Mouse (Mus musculus) brain, adult 2 months (tissue): ENCODE data around the gene Trmt1.

Source experiments
- DNase-seq: peaks from one replicate; pipeline ENCODE4 v3.0.0; 2011; ENCODE audit warnings: low read depth, low spot score

Gene Trmt1

DNA sequence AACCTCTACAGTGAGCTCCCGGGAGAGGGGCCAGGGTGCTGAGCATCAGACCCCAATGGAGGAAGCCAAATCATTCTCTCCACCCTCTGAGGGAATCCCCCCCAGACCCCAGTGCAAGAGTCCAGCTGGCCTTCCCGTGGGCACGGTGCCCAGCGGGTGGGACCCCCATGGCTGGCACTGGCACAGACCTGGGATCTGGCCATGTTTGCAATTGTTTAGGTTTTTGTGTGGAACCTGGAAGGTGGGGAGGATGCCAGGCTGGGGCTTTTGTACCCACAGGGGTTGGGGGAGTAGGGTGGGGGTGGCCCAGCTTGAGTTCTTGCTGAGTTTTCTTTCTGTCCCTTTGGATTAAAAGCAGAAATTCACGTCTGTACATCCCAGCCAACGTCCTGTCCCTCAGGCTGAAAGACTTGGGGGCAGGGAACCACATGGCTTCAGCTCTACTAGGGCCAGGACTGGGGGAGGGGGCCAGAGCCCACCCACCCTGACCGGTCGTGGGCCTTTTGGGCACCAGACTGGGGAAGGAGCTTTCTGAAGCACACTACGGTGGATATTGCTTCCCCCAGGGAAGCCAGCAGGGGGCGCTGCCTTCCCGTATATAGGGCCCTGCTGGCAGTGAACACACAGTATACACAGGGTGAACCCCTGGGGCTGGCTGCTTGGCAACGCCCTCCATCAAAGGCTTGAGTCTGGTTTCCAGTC lies 22.8 kb downstream of the Trmt1 start:
- DNase-seq = peak; percentile 91

DNA sequence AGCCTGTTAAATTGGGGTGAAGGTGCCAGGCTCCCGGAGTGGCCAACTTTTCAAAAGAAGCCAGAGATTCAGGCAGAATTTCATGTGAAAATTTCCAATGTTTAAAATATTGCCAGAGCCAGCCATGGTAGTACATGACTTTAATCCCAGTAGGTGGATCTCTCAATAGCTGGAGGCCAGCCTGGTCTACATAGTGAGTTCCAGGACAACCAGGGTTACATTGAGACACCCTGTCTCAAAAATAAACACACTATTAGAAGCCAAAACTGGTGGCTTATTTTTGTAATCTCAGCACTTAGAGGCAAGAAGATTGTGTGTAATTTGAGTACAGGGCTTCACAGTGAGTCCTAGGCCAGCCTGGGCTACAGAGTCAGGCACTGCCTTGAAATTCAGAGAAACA lies 23.8 kb downstream of the Trmt1 start:
- no peak for DNase-seq

DNA sequence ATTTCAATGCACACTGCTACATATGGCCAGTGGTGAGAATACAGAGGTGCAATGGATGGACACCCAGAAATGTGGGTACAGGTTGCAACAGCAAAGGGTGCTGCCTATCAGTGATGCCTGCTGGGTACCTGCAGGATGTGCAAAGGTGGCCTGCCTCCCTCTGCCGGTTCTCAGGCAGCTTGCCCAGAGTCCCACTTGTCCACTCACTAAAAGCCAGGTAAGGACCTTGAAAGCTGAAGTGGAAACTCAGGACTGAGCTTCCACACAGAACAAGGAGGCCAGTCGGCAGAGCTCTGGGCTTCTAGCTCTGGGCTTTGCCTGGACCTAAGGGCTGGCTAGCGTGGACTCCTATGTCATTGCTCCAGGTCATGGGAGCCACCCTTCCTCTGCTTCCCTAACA lies 25.2 kb downstream of the Trmt1 start:
- DNase-seq = no peak

DNA sequence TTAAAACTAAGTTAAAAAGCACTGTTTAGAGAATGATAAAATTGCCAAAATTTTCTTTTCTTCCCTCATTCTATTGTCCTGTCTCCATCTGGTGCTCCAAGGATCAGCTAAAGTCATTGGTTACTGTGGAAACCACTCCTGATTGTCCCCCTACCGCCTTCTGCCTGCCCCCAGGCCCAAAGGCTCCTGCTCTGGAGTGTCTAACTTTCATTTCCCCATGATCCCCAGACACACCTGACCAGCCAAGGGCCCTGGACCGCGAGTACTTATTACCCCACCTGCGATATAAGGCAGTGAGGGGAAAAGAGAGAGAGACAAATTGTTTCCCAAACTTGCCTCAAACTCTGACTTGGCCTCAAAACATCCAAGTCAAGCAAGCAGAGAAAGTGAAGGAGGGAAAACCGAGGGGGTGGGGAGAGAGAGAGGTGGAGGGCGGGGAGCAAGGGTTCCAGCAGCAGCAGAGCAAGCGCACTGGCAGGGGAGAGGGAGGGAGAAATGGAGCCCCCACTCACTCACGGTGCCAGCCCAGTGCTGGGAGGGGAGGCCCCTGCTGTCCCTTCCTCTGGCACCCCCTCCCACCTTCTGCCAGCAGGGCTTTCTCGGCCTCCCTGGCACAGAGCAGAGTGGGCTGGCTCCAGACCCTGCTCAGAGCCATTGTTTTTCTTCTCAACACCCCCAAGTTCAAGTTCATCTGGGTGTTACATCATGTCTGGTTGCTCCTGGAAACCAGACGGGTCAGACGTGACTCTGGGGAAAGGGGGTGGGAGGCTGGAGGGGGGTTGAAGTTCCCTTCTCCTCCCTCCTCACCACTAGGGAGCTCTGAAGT lies 26.0 kb downstream of the Trmt1 start:
- DNase-seq = peak; percentile 71

DNA sequence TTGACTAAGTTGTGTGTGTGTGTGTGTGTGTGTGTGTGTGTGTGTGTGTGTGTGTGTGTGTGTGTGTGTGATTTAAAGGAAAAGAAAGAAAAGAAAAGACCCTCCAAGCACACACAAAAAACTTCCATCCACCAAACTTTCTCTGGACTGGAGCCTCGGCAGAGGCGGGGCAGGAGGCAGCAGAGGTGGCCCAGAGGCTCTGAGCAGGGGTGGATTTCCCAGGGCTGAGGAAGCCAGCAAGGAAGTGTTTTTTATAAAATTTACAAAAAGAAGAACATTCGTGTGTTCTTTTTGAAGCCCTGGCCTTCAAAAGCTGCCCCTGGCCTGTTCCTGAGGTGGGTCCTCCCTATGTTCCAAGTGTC lies 26.6 kb downstream of the Trmt1 start:
- no peak for DNase-seq

DNA sequence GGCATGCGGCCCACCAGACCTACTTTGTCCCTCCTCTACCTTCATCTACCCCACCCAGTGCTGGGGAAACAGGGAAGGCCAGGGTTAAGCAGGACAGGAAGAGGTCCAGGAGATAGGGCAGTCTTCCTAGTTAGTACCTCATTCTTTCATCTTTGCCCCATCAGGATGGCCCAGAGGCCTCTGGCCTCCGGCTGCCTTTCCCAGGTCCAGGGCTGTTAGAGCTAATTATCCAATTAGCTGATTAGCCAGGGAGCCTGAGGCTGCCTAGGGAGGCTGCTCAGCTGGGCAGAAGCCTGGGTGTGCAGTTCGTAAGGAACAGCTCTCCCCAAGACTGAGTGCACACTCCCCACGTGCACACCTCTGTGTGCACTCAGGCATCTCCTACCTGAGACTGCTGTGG lies 27.3 kb downstream of the Trmt1 start:
- DNase-seq = no peak

DNA sequence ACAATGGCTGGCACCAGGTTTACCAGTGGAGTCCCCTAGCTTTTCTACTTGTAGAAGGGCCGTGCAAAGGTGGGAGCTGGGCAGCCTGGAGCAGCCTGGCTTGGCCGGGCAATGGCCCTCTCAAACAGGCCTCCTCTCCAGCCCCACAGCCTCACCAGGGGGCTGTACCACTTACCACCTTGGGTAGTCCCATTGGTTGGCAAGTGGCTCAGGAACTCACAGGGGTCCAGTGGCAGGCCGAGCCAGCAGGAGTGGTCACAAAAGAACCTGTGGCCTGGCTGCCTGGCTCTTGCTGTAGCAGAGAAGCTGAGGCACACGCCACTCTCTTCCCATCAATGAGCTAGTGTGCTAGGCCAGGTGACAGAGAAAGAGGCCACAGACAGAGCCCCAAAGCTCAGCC lies 28.1 kb downstream of the Trmt1 start:
- DNase-seq = no peak

DNA sequence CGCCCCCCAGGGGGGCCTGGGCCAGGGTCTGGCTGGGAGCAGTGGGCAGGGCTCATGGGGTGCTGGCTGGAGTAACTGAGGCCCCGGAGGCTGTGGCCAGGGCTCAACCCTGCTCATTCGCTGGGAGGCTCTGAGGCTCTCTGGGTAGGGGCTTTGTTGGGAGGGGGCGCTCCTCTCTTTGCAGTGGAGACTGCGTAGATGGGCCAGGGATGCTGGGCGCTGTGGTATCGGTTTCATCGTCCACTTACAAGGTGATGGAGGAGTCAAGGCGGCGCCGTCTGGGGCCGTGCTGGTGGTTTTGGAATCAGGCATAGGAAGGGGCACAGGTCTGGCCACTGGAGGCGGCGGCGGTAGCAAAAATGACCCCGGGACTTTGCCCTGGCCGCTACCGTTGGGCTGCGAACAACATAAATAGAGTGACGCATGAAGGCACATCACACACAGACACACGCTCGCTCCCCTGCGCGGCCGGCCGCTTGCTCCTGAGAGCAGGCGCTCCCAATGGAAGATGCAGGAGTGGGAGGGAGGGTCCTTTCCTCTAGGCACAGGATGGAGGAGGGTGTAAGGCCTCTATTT lies 29.9 kb downstream of the Trmt1 start:
- no peak for DNase-seq

DNA sequence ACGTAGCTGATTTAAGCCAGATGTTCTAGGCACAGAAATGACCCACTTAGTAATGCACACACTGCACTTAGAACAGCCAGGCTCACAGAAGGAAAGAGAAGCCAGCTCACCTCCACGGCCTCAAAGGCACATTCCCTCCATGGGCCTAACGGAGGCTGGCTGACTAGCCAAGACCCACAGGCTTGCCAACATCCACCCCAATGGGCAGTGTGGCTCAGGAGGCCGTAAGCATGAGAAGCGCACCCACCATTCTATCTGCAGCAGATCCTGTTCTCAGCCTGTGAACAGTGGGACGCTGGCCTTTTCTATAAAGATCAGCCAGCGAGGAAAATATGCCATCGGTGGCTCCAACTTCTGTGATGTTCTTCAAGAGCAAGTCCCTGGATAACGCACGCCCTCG lies 30.7 kb downstream of the Trmt1 start:
- DNase-seq = no peak

DNA sequence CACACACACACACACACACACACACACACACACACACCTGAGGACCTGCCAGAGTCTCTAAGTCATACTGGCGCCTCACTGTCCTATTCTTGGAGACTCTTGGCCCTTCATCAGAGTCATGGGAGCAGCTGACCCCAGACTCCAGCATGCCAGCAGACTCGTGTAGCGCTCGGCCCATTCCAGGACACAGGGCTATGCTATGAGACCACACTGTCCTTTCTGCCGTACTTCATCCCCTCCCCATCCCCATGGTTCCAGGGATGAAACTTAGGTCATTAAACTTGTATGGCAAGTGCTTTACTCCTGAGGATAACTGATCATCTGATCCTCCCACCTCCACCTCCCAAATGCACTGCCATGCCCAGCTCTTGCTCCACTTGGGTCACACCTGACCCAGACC lies 32.4 kb downstream of the Trmt1 start:
- no peak for DNase-seq

DNA sequence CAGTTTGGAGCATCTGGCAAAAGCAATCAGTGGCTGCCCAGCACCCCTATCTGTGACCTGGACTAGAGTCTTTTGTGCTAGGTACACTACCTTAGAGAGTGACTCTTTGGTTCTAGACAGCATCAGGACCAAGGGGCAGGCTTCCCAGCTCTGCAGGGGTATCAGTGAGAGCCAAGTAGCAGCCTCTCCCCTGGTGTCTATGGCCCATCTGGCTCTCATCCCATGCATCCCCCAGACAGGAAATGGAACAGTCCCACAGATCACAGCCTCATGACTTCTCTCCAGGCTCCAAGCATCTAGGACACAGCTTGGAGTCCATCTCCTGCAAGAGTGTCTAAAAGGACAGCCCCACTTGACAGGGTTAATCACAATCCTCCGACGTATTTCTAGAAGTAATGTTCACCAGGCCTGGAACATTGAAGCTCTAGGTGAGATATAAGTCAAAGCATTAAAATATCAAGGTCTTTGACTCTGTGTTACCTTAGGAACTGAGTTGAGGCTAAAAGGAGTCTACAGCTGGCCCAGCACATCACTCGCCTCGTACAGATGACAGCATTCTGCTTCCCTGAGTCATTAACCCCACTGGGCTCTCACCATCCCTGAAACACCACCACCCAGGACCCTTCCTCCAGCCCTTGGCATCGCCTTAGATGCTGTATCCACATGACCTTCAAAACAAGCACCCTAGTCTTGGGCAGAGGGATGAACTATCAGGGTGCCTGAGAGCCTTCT lies 33.0 kb downstream of the Trmt1 start:
- peak; percentile 67 for DNase-seq

DNA sequence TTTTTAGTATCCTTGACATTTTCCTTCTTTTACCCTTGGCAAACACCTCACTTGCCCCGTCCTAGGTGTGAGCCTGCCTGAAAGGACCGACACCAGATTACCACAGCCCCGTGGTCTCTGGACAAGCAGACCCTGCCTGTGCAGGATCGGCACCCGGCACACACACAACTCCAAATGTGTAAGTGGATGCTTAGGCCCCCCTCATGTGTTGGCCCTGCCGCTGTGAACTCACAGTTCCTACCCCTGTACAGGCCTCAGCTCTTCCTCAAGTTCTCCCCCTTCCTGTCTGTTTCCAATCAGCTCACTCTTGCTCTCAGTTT lies 36.4 kb downstream of the Trmt1 start:
- DNase-seq = no peak

DNA sequence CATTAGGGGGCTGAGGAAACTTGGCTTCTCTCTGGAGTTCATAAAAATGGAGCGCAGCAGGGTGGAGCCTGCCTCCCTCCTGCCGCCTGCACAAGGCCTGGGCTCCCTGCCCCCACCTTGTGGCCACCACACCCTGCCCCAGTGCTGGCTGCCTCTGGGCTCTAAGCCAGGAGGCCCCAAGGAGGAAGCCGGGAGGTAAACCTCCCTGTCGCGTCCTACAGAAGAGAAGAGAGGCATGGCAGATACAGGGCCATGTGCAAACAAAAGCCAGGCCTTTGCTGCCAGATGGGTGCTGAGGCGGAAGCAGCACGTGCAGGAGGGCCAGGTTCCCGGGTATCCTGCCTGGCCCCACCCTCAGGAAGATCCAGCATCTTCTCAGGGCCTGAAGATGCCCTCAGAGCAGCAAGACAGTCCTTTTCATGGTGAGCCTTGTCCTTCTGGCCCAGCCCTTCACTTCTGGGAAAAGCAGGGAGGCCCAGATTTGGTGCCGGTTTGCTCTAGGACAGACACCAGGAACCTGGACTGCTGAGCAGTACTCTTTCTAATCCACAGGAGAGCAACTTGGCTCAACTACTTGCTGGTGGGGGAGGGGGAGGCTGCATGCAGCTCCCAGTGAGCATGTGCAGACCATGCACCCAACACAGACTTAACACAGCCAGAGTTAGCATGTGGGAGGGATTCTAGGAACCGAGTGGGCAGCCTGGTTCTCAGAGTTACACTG lies 36.9 kb downstream of the Trmt1 start, which contains the start of gene G430095P16Rik:
TSS of gene G430095P16Rik (plus strand) at position 158 of the 721 bp plus-strand sequence.
- DNase-seq = peak; percentile 79

DNA sequence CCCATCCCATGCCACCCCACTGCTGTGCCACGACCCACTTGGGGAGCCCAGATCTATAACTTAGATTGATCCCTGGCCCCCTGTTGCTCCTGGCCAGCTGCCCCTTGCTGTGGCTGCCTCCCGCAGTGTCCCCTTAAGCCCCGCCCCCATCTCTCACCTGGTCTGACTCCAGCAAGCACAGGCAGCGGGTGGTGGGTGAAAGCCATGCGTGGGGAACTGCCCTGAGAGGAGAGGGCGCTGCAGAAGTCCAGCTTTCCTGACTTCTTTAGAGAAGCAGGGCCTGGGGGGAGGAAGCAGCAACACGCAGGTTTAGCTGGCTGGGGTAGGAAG lies 37.4 kb downstream of the Trmt1 start:
- DNase-seq = no peak

DNA sequence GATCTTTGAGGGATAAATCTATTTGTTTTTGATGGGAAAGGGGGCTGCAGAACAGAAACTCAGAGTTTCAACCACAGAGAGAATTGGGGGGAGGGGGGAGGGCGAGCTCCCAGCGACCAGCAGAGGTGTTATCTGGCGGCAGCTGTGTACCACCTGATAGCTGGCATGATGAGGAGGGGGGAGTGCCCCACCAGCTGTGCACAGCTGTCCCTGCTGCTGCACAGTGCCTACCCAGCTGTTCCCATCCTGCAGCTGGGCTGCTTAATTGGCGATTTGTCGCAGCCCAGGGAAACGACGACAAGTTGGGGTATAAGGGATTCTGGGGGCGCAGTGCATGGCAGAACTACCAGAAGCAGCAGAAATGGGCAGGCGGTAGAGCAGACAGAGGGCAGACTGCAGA lies 38.6 kb downstream of the Trmt1 start:
- DNase-seq = no peak

DNA sequence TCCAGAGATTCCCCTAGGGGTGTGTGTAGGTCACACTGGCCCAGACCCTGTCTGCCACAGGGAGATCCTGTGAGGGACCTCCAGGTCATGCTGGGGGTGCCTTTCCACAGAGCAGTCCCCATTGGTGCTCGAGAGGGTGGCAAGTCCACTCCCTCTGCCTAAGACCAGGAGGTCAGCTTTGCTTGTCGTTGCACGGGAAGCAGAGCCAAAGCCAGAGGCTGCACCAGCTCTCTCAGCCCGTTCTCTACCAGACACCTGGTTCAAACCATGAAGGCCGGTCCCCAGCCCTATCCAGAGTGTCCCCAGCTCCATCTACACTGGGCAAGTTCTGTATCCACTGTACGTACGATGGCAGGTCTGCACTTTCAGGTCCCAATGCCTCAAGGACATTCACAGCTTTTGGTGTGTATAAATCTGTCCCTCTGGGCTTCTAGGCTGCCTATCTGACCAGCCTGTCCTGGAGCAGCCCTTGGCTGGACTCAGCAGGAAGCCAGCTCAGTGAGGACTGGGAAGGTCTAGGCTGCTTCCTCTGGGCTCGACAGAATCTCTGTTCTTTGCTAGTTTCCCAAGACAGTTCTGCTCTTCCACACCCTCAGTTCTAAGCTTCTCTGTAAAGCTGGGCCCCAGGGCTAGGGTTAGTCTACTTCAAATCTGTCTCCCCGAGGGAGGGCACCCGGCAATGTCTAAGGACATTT lies 39.3 kb downstream of the Trmt1 start:
- no peak for DNase-seq

DNA sequence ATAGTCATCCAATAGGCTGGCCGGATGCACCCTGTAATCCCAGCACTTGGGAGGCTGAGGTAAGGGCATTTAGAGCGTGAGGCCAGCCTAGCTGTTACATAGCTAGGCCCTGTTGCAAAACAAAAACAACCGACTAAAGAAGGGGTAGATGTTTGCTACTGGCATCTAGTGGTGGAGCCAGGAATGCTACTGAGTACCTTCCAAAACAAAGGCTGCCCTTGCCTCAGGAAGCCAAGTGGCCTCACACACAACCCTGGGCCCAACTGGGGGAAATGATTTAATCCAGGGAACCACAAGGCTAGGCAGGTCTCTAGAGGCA lies 39.8 kb downstream of the Trmt1 start:
- peak; percentile 83 for DNase-seq

DNA sequence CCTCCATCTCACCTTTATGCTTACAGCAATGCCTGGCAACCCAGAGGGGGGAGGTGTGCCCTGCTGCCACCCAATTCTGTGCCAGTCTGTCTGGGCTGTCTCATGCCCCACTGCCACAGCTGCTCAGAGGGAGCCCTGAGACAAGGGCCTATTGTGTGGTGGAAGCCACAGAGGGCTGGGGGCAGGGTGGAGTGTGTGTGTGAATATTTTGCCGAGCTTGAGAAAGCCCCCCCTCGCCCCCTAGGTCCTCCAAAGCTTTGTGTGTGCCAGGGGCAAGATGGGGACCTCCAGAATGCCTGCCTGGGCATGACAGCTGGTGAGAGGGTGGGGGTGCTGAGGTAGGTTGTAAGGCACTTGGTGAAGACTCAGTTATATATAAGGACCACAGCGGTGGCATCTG lies 42.4 kb downstream of the Trmt1 start:
- peak; percentile 85 for DNase-seq

DNA sequence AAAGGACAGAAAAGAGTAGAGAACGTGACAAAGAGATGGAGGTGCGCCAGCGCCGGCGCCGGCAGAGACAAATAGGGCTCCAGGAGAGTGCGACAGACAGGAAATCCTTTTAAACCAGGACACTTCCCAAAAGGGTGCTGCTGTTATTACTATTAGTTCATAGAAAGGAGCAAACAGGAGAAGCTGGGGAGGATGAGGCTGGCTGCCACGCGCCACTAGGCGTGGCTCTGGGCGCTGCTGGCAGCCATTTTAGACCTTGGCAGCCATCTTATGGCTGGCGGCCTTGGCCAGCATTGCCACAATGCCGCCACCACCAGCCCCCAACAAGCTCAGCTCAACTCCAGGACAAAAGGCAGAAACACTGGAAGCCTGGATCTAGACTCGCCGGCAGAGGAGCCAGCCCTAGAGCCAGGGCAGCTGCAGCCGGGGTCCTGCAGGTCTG lies 43.8 kb downstream of the Trmt1 start:
- peak; percentile 80 for DNase-seq

DNA sequence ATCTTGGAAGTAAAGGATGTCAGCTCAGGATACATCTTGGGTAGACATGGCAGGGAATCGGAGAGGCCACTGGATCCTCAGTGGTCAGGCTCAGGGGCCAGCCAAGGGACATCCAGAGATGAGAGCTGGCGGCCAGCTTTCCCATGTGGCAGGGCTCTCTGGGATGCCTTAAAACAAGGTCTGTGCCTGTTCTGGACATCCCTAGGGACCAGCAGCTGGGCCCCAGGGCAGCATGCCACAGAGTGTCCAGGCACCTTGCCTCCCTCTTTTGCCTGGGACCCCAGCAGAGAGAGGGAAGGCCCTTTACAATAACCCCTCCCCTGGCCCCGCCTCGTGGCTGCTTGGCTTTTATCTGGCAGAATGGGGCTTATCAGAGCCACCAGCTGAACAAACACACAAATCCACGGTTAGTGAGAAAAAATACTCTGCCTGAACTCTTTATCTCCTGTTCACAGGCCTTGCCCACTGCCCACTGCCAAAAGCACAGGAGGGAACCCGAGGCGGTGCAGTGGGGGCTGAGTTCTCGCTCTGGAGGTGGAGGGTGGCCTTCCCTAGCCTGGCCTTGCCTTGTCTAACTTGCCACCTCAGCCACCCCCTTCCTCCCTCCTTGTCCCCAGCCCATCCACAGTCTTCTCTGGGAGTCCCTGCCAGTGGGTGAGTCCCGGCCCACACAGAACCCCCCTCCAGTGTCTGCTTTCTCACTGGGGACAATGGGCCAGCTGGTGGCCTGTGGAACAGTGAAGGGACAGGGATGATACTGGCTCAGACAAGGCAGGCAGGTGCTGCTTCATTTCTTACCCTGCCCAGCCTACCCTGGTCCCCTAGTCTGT lies 44.6 kb downstream of the Trmt1 start:
- peak; percentile 48 for DNase-seq
